Mouse (Mus musculus) kidney, postnatal 0 days (tissue): ENCODE results near the gene Cd81. TPM values are rescaled to one million over a fixed set of nuclear protein-coding genes. Genes with fewer than 3 reads are reported as not detected.

Experiments used
- ATAC-seq: fragments of 200-750 bp; cut with Nextera tagmentation; replicated peaks from 2 replicates; pipeline ENCODE4 v1.8.0; 2017; ENCODE audit warnings: low read depth, moderate number of reproducible peaks, moderate TSS enrichment, moderate library complexity; ENCODE audit not compliant: low FRiP score
- DNase-seq: peaks from one replicate; pipeline ENCODE4 v3.0.0-alpha.2; 2016; ENCODE audit warnings: low spot score
- H3K27ac ChIP-seq: fragments of 300-500 bp; sonication (generic); 2 replicates; pipeline ENCODE4 v1.5.1; 2014; ENCODE audit warnings: mild to moderate bottlenecking
- H3K27me3 ChIP-seq: fragments of 300-500 bp; sonication (generic); 2 replicates; pipeline ENCODE4 v1.6.1; 2014; ENCODE audit warnings: low read length, mixed read lengths; ENCODE audit not compliant: insufficient read depth
- H3K36me3 ChIP-seq: fragments of 300-500 bp; sonication (generic); 2 replicates; pipeline ENCODE4 v1.6.1; 2014; ENCODE audit warnings: low read length, mixed read lengths; ENCODE audit not compliant: insufficient read depth
- H3K4me1 ChIP-seq: fragments of 300-500 bp; sonication (generic); replicated peaks from 2 replicates; pipeline ENCODE4 v1.6.1; 2014; ENCODE audit warnings: antibody characterized with exemption, low read length, mixed read lengths; ENCODE audit not compliant: insufficient read depth
- H3K4me2 ChIP-seq: fragments of 300-500 bp; sonication (generic); 2 replicates; pipeline ENCODE4 v1.6.1; 2014; ENCODE audit warnings: mild to moderate bottlenecking, low read length, moderate library complexity, mixed read lengths
- H3K4me3 ChIP-seq: fragments of 300-500 bp; sonication (generic); replicated peaks from 2 replicates; pipeline ENCODE4 v1.5.1; 2014; ENCODE audit warnings: low read depth, low read length
- H3K9ac ChIP-seq: fragments of 300-500 bp; sonication (generic); 2 replicates; pipeline ENCODE4 v1.6.1; 2014; ENCODE audit warnings: low read depth, low read length
- H3K9me3 ChIP-seq: fragments of 300-500 bp; sonication (generic); replicated peaks from 2 replicates; pipeline ENCODE4 v1.6.1; 2016; ENCODE audit warnings: low read length, inconsistent platforms, mixed read lengths
- CTCF ChIP-seq: IDR thresholded peaks from 2 replicates; pipeline ENCODE4 v1.5.1; 2016; ENCODE audit warnings: antibody characterized with exemption, low read depth, mild to moderate bottlenecking, moderate library complexity
- WGBS: fragments of 180-500 bp; shearing (Covaris S2); extraction: QIAGEN DNeasy Blood & Tissue Kit; methylation state at CpG from one replicate; pipeline ENCODE4 v1.1.7; 2014; 5-methylcytosine and 5-hydroxymethylcytosine counted together
- polyA plus RNA-seq: library from polyadenylated mRNA; unstranded; fragments of >200 nt; fragmentation: Nextera tagmentation; extraction: Ambion mirVana; gene quantifications from 2 replicates; pipeline ENCODE4 v1.2.1, GENCODE M21; 2015

The Cd81 gene
- polyA plus RNA-seq, 1 experiment from 2014 or later: 621 TPM

- Histone ChIP-seq H3K9me3 (no peaks in the 10 kb centered on the region), H3K27ac (no peak overlapping the region), H3K4me3 (no peak overlapping the region), H3K4me1 (peaks cover 19% of the 10 kb centered on the region), H3K9ac (no peak overlapping the region), H3K36me3 (no peaks in the 10 kb centered on the region), H3K4me2 (no peak overlapping the region), H3K27me3 (no peaks in the 10 kb centered on the region)
- TF ChIP-seq CTCF: peak; percentile 32; the same call in 1 of the 2 replicates
- DNase-seq (no peak), ATAC-seq (no peak)
Measured at GRCm38 (mm10) chr7:143044826-143045206, 7.7 kb upstream of the Cd81 start.

DNA sequence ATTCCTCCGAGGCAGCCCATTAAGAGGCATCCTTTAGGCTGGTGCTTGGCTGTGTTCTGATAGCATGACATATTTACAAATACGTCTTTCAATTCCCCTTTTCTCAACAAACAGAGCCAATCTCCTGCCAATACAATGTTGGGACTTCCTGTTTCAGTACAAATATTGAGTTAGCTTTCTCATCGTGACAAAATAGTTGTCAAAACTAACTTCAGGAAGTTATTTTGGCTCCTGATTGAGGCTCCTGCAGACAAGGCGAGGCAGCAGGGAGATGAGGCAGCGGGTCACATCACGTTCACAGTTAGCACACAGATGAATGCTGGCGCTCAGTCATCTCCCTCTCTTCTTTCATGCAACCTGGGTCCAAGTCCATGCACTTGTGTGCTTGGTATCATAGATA is 6.2 kb upstream of the Cd81 start:
- Histone ChIP-seq H3K4me3 (no peak overlapping the region), H3K27me3 (no peaks in the 10 kb centered on the region), H3K27ac (no peak overlapping the region), H3K36me3 (no peaks in the 10 kb centered on the region), H3K9me3 (no peaks in the 10 kb centered on the region), H3K4me1 (peaks cover 19% of the 10 kb centered on the region), H3K4me2 (no peak overlapping the region), H3K9ac (no peak overlapping the region)
- ATAC-seq: no peak
- TF ChIP-seq CTCF: no peak
- DNase-seq: no peak
- 84% methylated on average over 7 of the region's 7 CpGs for WGBS

DNA sequence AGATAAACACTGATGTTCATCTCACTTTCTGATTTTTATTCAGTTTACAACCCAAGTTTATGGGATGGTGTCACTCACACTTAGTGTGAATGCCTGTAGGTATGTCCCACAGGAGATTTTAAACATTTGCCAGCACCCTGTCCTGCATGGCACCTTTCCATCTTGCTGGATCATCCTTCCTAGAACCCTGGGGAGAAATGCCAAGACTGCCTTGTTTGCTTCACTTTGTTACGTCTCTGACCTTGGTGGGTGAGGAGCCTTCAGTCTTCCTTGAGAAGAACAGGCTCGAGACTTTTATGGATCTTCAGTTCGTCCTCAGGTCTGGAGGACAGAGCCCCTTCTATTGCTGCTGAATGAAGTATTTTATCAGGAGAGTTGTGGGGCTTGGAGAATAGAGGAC is 3.2 kb upstream of the Cd81 start:
- Histone ChIP-seq H3K27me3 (no peaks in the 10 kb centered on the region), H3K9me3 (no peaks in the 10 kb centered on the region), H3K9ac (no peak overlapping the region), H3K4me1 (peaks cover 4% of the 10 kb centered on the region; the same call in 1 of the 2 replicates), H3K4me2 (no peak overlapping the region), H3K27ac (no peak overlapping the region), H3K36me3 (no peaks in the 10 kb centered on the region), H3K4me3 (no peak overlapping the region)
- no peak for TF ChIP-seq CTCF
- 84% methylated on average over 3 of the region's 3 CpGs for WGBS
- no peak for ATAC-seq
- no peak for DNase-seq

- Histone ChIP-seq H3K4me2 (no peak overlapping the region), H3K9ac (no peak overlapping the region), H3K27ac (no peak overlapping the region), H3K4me3 (no peak overlapping the region), H3K9me3 (no peaks in the 10 kb centered on the region), H3K36me3 (no peaks in the 10 kb centered on the region), H3K27me3 (no peaks in the 10 kb centered on the region), H3K4me1 (peaks cover 12% of the 10 kb centered on the region; the same call in 1 of the 2 replicates)
- no peak for ATAC-seq
- WGBS: 96% methylated on average over 3 of the region's 3 CpGs
- TF ChIP-seq CTCF: no peak
- no peak for DNase-seq
Measured at GRCm38 (mm10) chr7:143049841-143050816, 2.4 kb upstream of the Cd81 start.

- Histone ChIP-seq H3K27ac (no peak overlapping the region), H3K36me3 (no peaks in the 10 kb centered on the region), H3K9me3 (no peaks in the 10 kb centered on the region), H3K4me3 (no peak overlapping the region), H3K9ac (no peak overlapping the region), H3K4me2 (no peak overlapping the region), H3K4me1 (peaks cover 19% of the 10 kb centered on the region; the same call in 1 of the 2 replicates), H3K27me3 (no peaks in the 10 kb centered on the region)
- TF ChIP-seq CTCF: no peak
- 51% methylated on average over 2 of the region's 2 CpGs for WGBS
- no peak for DNase-seq
- no peak for ATAC-seq
Measured at GRCm38 (mm10) chr7:143051316-143051715, 1.2 kb upstream of the Cd81 start.

DNA sequence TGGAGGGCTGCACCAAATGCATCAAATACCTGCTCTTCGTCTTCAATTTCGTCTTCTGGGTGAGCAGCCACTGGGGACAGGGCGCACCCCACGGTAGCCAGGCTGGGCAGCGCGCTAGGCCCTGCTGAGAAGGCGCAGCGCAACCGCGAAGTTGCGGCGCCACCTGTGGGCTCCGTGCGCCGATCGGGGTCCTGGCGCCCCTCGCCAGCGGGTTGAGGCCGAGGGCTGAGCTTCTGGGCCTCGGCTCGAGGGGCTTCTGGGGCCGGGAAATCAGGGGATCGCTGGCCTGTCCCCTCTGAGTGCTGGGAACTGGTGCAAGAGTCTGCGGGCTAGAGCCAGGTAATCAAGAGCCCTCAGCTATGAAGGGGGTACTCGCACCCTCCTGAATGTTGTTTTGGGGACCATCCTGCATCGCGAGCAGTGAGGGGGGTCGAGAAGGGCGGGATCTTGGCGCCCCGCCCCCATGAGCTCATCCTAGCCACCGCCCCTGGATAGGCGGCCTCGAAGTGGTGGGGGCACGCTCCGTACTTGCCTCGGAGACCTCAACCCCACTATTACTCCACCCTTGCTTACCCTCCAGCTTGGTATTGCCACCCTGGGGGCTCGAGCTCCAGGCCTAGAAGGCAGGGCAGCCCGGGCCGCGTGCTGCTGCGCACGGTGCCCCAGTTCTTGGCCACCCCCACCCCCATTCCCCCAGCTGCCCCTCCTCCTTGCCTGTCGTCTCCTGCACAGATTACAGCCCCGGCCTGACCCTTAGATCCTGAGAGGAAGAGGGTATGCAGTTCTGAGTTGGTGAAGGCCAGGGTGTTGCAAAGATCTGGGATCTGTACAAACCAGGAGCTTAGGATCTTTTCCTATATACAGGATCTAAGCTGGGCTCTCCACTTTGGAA is 715 bp downstream of the Cd81 start:
- H3K9ac ChIP-seq: peak overlapping the region; percentile 97
- peaks cover 30% of the 10 kb centered on the region for H3K4me1 ChIP-seq
- peak; percentile 64 for ATAC-seq
- peak overlapping the region; percentile 79 for H3K4me2 ChIP-seq
- no peaks in the 10 kb centered on the region for H3K9me3 ChIP-seq
- no peaks in the 10 kb centered on the region for H3K27me3 ChIP-seq
- TF ChIP-seq CTCF: peak; percentile 38; the same call in 1 of the 2 replicates
- WGBS: under 1% methylated on average over 46 of the region's 46 CpGs
- H3K27ac ChIP-seq: peak overlapping the region; percentile 95
- peak; percentile 75 for DNase-seq
- no peaks in the 10 kb centered on the region for H3K36me3 ChIP-seq
- H3K4me3 ChIP-seq: peak overlapping the region; percentile 98
